Mouse (Mus musculus): Measurements from ENCODE around the gene Fam20a. TPM values are rescaled to one million over a fixed set of nuclear protein-coding genes. Genes with fewer than 3 reads are reported as not detected.

Gene Fam20a
- total RNA-seq (2012; rRNA removed) = not detected in 2 replicates
- not detected for polyA plus RNA-seq (2012; ENCODE audit: insufficient read depth in 1 of 2, insufficient read length in 2 of 2, low read depth in 1 of 2, low replicate concordance in 2 of 2, missing spikeins in 1 of 2)

- DNase-seq (ENCODE audit: low read depth, low spot score) = no peak
- H3K4me3 ChIP-seq (ENCODE audit: control insufficient read depth in 1 of 2, insufficient read depth in 1 of 2, low read depth in 2 of 2, low read length in 2 of 2) = no peak within 1 kb of the TSS
- no peaks in the 10 kb centered on the region for H3K36me3 ChIP-seq (ENCODE audit: control insufficient read depth in 1 of 2, insufficient read depth in 2 of 2, low read length in 2 of 2)
- H3K9ac ChIP-seq (ENCODE audit: control insufficient read depth, low read depth, low read length, poor library complexity, severe bottlenecking) = no peak within 1 kb of the TSS
- H3K27ac ChIP-seq (ENCODE audit: control insufficient read depth, low read depth, low read length) = no peak within 1 kb of the TSS
- H3K4me1 ChIP-seq (ENCODE audit: control insufficient read depth in 1 of 2, insufficient read depth in 2 of 2, low read length in 2 of 2) = no peaks in the 10 kb centered on the region
- no peak for TF ChIP-seq CTCF (IDR thresholded peaks at IDR 0.05 in 2 of 3, conservative IDR thresholded peaks at IDR 0.05 in 1 of 3; ENCODE audit: control insufficient read depth in 1 of 3, insufficient read depth in 1 of 3, low read depth in 2 of 3, low read length in 3 of 3, poor library complexity in 1 of 3, severe bottlenecking in 1 of 3)
- TF ChIP-seq UBTF (IDR thresholded peaks at IDR 0.05; ENCODE audit: borderline replicate concordance, insufficient read depth, low read depth, low read length) = no peak
- TF ChIP-seq JUND (IDR thresholded peaks at IDR 0.05; ENCODE audit: low read depth, low read length) = no peak
- no peak for TF ChIP-seq BHLHE40 (IDR thresholded peaks at IDR 0.05; ENCODE audit: borderline replicate concordance, low read depth, low read length)
- TF ChIP-seq CHD1 (IDR thresholded peaks at IDR 0.05; ENCODE audit: low read depth, low read length) = no peak
- no peak for TF ChIP-seq NELFE (IDR thresholded peaks at IDR 0.05; ENCODE audit: low read depth, low read length)
- no peak for TF ChIP-seq MAX (IDR thresholded peaks at IDR 0.05; ENCODE audit: low read length)
- no peak for TF ChIP-seq MXI1 (IDR thresholded peaks at IDR 0.05; ENCODE audit: low read depth, low read length)
- TF ChIP-seq GABPA (IDR thresholded peaks at IDR 0.05; ENCODE audit: low read depth, low read length) = no peak
- TF ChIP-seq ETS1 (IDR thresholded peaks at IDR 0.05; ENCODE audit: low read depth, low read length) = no peak
- TF ChIP-seq GATA1 (IDR thresholded peaks at IDR 0.05; ENCODE audit: low read depth, low read length) = no peak
- TF ChIP-seq ZNF384 (IDR thresholded peaks at IDR 0.05; ENCODE audit: low read depth, low read length) = no peak
- no peak for TF ChIP-seq POLR2A (IDR thresholded peaks at IDR 0.05; ENCODE audit: control insufficient read depth in 1 of 2, insufficient read depth in 1 of 2, low read depth in 1 of 2, low read length in 2 of 2, poor library complexity in 1 of 2)
- TF ChIP-seq USF2 (IDR thresholded peaks at IDR 0.05; ENCODE audit: borderline replicate concordance in 1 of 2, insufficient read depth in 1 of 2, low read depth in 1 of 2, low read length in 2 of 2) = no peak
- no peak for TF ChIP-seq MYC (IDR thresholded peaks at IDR 0.05; ENCODE audit: low read depth, low read length)
- no peaks in the 10 kb centered on the region for H3K9me3 ChIP-seq (replicated peaks; ENCODE audit: insufficient read depth, low read length)
- H3K79me2 ChIP-seq (ENCODE audit: control insufficient read depth, insufficient read depth, low read length, poor library complexity) = no peaks in the 10 kb centered on the region
- no peaks in the 10 kb centered on the region for H3K27me3 ChIP-seq (ENCODE audit: control insufficient read depth in 1 of 2, insufficient read depth in 2 of 2, low read length in 2 of 2)
These were observed at the start of gene Fam20a for GRCm38 (mm10) chr11:109721781-109722446. Fam20a (minus strand) TSS chr11:109722279.

GRCm38 (mm10) chr11:109771381-109771780 is 49.3 kb upstream of the Fam20a start:
- H3K27ac ChIP-seq (ENCODE audit: control insufficient read depth, low read depth, low read length) = no peak overlapping the region
- no peaks in the 10 kb centered on the region for H3K79me2 ChIP-seq (ENCODE audit: control insufficient read depth, insufficient read depth, low read length, poor library complexity)
- H3K4me1 ChIP-seq (ENCODE audit: control insufficient read depth in 1 of 2, insufficient read depth in 2 of 2, low read length in 2 of 2) = no peaks in the 10 kb centered on the region
- DNase-seq (ENCODE audit: low read depth, low spot score) = no peak
- no peaks in the 10 kb centered on the region for H3K36me3 ChIP-seq (ENCODE audit: control insufficient read depth in 1 of 2, insufficient read depth in 2 of 2, low read length in 2 of 2)
- 0 out of 2 replicates have a peak, but pooled peaks cover 1% of the 10 kb centered on the region for H3K9me3 ChIP-seq (replicated peaks; ENCODE audit: insufficient read depth, low read length)
- H3K4me3 ChIP-seq (ENCODE audit: control insufficient read depth in 1 of 2, insufficient read depth in 1 of 2, low read depth in 2 of 2, low read length in 2 of 2) = no peak overlapping the region
- TF ChIP-seq NRF1 (IDR thresholded peaks at IDR 0.05; ENCODE audit: insufficient read depth, low read depth, low read length, poor library complexity, severe bottlenecking) (no peak), JUND (IDR thresholded peaks at IDR 0.05; ENCODE audit: low read depth, low read length) (no peak), ELF1 (IDR thresholded peaks at IDR 0.05; ENCODE audit: low read depth, low read length) (no peak), CHD1 (IDR thresholded peaks at IDR 0.05; ENCODE audit: low read depth, low read length) (no peak), USF2 (IDR thresholded peaks at IDR 0.05; ENCODE audit: borderline replicate concordance in 1 of 2, insufficient read depth in 1 of 2, low read depth in 1 of 2, low read length in 2 of 2) (no peak), ZKSCAN1 (IDR thresholded peaks at IDR 0.05; ENCODE audit: low read depth, low read length) (no peak), MAX (IDR thresholded peaks at IDR 0.05; ENCODE audit: low read length) (no peak), TCF12 (IDR thresholded peaks at IDR 0.05; ENCODE audit: low read depth, low read length) (no peak), HCFC1 (IDR thresholded peaks at IDR 0.05; ENCODE audit: low read depth, low read length) (no peak), GATA1 (IDR thresholded peaks at IDR 0.05; ENCODE audit: low read depth, low read length) (no peak)
- no peak overlapping the region for H3K9ac ChIP-seq (ENCODE audit: control insufficient read depth, low read depth, low read length, poor library complexity, severe bottlenecking)
- no peaks in the 10 kb centered on the region for H3K27me3 ChIP-seq (ENCODE audit: control insufficient read depth in 1 of 2, insufficient read depth in 2 of 2, low read length in 2 of 2)
